Comparison of ENCODE assay signal across 8 mouse cellular contexts in genomic region chr7:19343210-19343808, GRCm38 (mm10). TPM values are rescaled to one million over a fixed set of nuclear protein-coding genes. Genes with fewer than 3 reads are reported as not detected.
DNase-seq lines count a peak whose midpoint lies in the region; ATAC-seq and TF ChIP-seq lines count a peak whose summit lies in the region.

No protein-coding gene starts in this region.

- no peak for TF ChIP-seq POLR2A in lung, adult 2 months (IDR thresholded peaks at IDR 0.05; ENCODE audit: borderline replicate concordance, extremely low read depth, low read depth, low read length)
- no peak for TF ChIP-seq POLR2A in olfactory bulb, adult 2 months (IDR thresholded peaks at IDR 0.05; ENCODE audit: insufficient read depth, low read depth, low read length)

- H3K27ac ChIP-seq in embryonic facial prominence, embryonic 11.5 days (replicated peaks; ENCODE audit: low read depth, low read length), result no peak overlapping the region
- H3K27ac ChIP-seq in heart, embryonic 14.5 days (replicated peaks in 1 of 2; ENCODE audit: control insufficient read depth in 1 of 2, insufficient read depth in 1 of 2, low read depth in 2 of 2, low read length in 2 of 2), result 0 out of 4 replicates have a peak overlapping the region, but pooled peaks of 1 of the 2 experiments have one; percentile 8
- no peak overlapping the region for H3K27ac ChIP-seq in olfactory bulb, adult 2 months (ENCODE audit: insufficient read depth, low read depth, low read length)

- DNase-seq in adrenal gland, adult 2 months, result peak; percentile 71
- DNase-seq in embryonic facial prominence, embryonic 11.5 days (ENCODE audit: low spot score), result peak; percentile 89
- DNase-seq in kidney, postnatal 10 days, result peak; percentile 83
- DNase-seq in lung, adult 2 months, result peak; percentile 82
- DNase-seq in urinary bladder, postnatal 25 days (ENCODE audit: low spot score), result peak; percentile 69

- no peaks in the 10 kb centered on the region for H3K9me3 ChIP-seq in embryonic facial prominence, embryonic 11.5 days (replicated peaks; ENCODE audit: control insufficient read depth, low read length)
- H3K9me3 ChIP-seq in heart, embryonic 14.5 days (ENCODE audit: control insufficient read depth, low read length), result no peaks in the 10 kb centered on the region

- peaks cover 2% of the 10 kb centered on the region; the same call in 1 of the 2 replicates for H3K27me3 ChIP-seq in embryonic facial prominence, embryonic 11.5 days (ENCODE audit: control insufficient read depth, insufficient read depth, low read length)
- H3K27me3 ChIP-seq in heart, embryonic 14.5 days (ENCODE audit: control insufficient read depth, insufficient read depth, low read length), result no peaks in the 10 kb centered on the region

- H3K4me2 ChIP-seq in embryonic facial prominence, embryonic 11.5 days (ENCODE audit: low read depth, low read length), result 0 out of 2 replicates have a peak overlapping the region, but pooled peaks have one; percentile 5
- H3K4me2 ChIP-seq in heart, embryonic 14.5 days (ENCODE audit: low read length), result peak overlapping the region; percentile 74

- peak; percentile 95 for TF ChIP-seq CTCF in lung, adult 2 months (IDR thresholded peaks at IDR 0.05; ENCODE audit: insufficient read depth, low read length)
- peak; percentile 81; the same call in 1 of the 2 replicates for TF ChIP-seq CTCF in olfactory bulb, adult 2 months (IDR thresholded peaks at IDR 0.05; ENCODE audit: insufficient read depth, low read depth, low read length)

- H3K9ac ChIP-seq in embryonic facial prominence, embryonic 11.5 days (replicated peaks; ENCODE audit: low read length), result no peak overlapping the region
- no peak overlapping the region for H3K9ac ChIP-seq in heart, embryonic 14.5 days (ENCODE audit: low read length)

- 2% methylated on average over 11 of the region's 11 CpGs for WGBS in embryonic facial prominence, embryonic 11.5 days
- WGBS in heart, embryonic 14.5 days, result 2% methylated on average over 11 of the region's 11 CpGs
- under 1% methylated on average over 11 of the region's 11 CpGs for WGBS in lung, adult 2 months
- 2% methylated on average over 11 of the region's 11 CpGs for WGBS in olfactory bulb, adult 2 months

- no peak overlapping the region for H3K4me3 ChIP-seq in embryonic facial prominence, embryonic 11.5 days (ENCODE audit: low read depth, low read length)
- H3K4me3 ChIP-seq in heart, embryonic 14.5 days (ENCODE audit: control insufficient read depth in 1 of 2, insufficient read depth in 1 of 2, low read depth in 1 of 2, low read length in 2 of 2), result no peak overlapping the region
- peak overlapping the region; percentile 31 for H3K4me3 ChIP-seq in lung, adult 2 months (replicated peaks; ENCODE audit: extremely low read depth, low read depth, low read length)
- peak overlapping the region; percentile 19; the same call in 1 of the 2 replicates for H3K4me3 ChIP-seq in olfactory bulb, adult 2 months (ENCODE audit: insufficient read depth, low read depth, low read length)

- peak; percentile 20 for ATAC-seq in CD4-positive, CD25-positive, alpha-beta regulatory T cell, adult 4 months
- ATAC-seq in embryonic facial prominence, embryonic 11.5 days (replicated peaks; ENCODE audit: insufficient number of reproducible peaks, low FRiP score, low TSS enrichment, low read depth), result no peak
- ATAC-seq in heart, embryonic 14.5 days (ENCODE audit: insufficient number of reproducible peaks, insufficient read depth, low FRiP score, low read depth), result no peak

- H3K4me1 ChIP-seq in embryonic facial prominence, embryonic 11.5 days (ENCODE audit: control insufficient read depth, insufficient read depth, low read length), result no peaks in the 10 kb centered on the region; the same call in 1 of the 2 replicates
- peaks cover 27 to 42% of the 10 kb centered on the region in 2 experiments for H3K4me1 ChIP-seq in heart, embryonic 14.5 days (ENCODE audit: control insufficient read depth in 2 of 2, insufficient read depth in 2 of 2, low read length in 2 of 2)
- peaks cover 14% of the 10 kb centered on the region for H3K4me1 ChIP-seq in lung, adult 2 months (ENCODE audit: control insufficient read depth, insufficient read depth, low read length)
- peaks cover 25% of the 10 kb centered on the region for H3K4me1 ChIP-seq in olfactory bulb, adult 2 months (ENCODE audit: control insufficient read depth, insufficient read depth, low read length)

- no peaks in the 10 kb centered on the region for H3K36me3 ChIP-seq in embryonic facial prominence, embryonic 11.5 days (replicated peaks; ENCODE audit: control insufficient read depth, insufficient read depth, low read depth, low read length)
- H3K36me3 ChIP-seq in heart, embryonic 14.5 days (ENCODE audit: control insufficient read depth, insufficient read depth, low read length), result peaks cover 8% of the 10 kb centered on the region

RNA-seq across cellular contexts. Expression of gene Ercc1, which starts 1.3 kb away (rescaled TPM):
- polyA plus RNA-seq in CD4-positive, CD25-positive, alpha-beta regulatory T cell, adult 4 months (2017; shearing (Covaris generic)), result 10 to 100 TPM; 71.2 to 78.1 TPM
- total RNA-seq in adrenal gland, adult 2 months (2021), result 10 to 100 TPM; 36.5 to 40.8 TPM
- 36.3 and 37.8 TPM in 2 replicates for polyA plus RNA-seq in adrenal gland, adult 2 months (2012; rRNA removed)
- 87.1 and 94.5 TPM in 2 replicates for polyA plus RNA-seq in embryonic facial prominence, embryonic 11.5 days (2014; fragmentation: Nextera tagmentation; extraction: Ambion mirVana)
- 60.0 and 68.7 TPM in 2 replicates for polyA plus RNA-seq in heart, embryonic 14.5 days (2014; fragmentation: Nextera tagmentation; extraction: Ambion mirVana)
- polyA plus RNA-seq in lung, adult 2 months (2012; rRNA removed), result 38.7 and 46.6 TPM in 2 replicates
- not detected in 2 replicates for polyA plus RNA-seq in olfactory bulb, adult 2 months (2012; ENCODE audit: insufficient read depth, insufficient read length, low replicate concordance, missing spikeins)

RNA-seq across cellular contexts. Expression of gene Cd3eap, which starts 16.0 kb away (rescaled TPM):
- polyA plus RNA-seq in CD4-positive, CD25-positive, alpha-beta regulatory T cell, adult 4 months (2017; shearing (Covaris generic)), result 10 to 100 TPM; 15.8 to 17.6 TPM
- 10 to 100 TPM; 13.2 to 13.3 TPM for total RNA-seq in adrenal gland, adult 2 months (2021)
- polyA plus RNA-seq in adrenal gland, adult 2 months (2012; rRNA removed), result 12.3 and 21.5 TPM in 2 replicates
- polyA plus RNA-seq in embryonic facial prominence, embryonic 11.5 days (2014; fragmentation: Nextera tagmentation; extraction: Ambion mirVana), result 20.1 and 21.5 TPM in 2 replicates
- polyA plus RNA-seq in heart, embryonic 14.5 days (2014; fragmentation: Nextera tagmentation; extraction: Ambion mirVana), result 12.7 and 15.7 TPM in 2 replicates
- polyA plus RNA-seq in lung, adult 2 months (2012; rRNA removed), result 4.6 and 5.2 TPM in 2 replicates
- polyA plus RNA-seq in olfactory bulb, adult 2 months (2012; ENCODE audit: insufficient read depth, insufficient read length, low replicate concordance, missing spikeins), result not detected in 2 replicates

RNA-seq across cellular contexts. Expression of gene Ppp1r13l, which starts 16.2 kb away (rescaled TPM):
- polyA plus RNA-seq in CD4-positive, CD25-positive, alpha-beta regulatory T cell, adult 4 months (2017; shearing (Covaris generic)), result not detected
- 1 to 10 TPM; 6.5 to 8.3 TPM for total RNA-seq in adrenal gland, adult 2 months (2021)
- polyA plus RNA-seq in adrenal gland, adult 2 months (2012; rRNA removed), result 16.9 and 20.2 TPM in 2 replicates
- polyA plus RNA-seq in embryonic facial prominence, embryonic 11.5 days (2014; fragmentation: Nextera tagmentation; extraction: Ambion mirVana), result 4.7 and 5.2 TPM in 2 replicates
- 15.2 and 15.4 TPM in 2 replicates for polyA plus RNA-seq in heart, embryonic 14.5 days (2014; fragmentation: Nextera tagmentation; extraction: Ambion mirVana)
- polyA plus RNA-seq in lung, adult 2 months (2012; rRNA removed), result 10.0 and 17.8 TPM in 2 replicates
- not detected in 2 replicates for polyA plus RNA-seq in olfactory bulb, adult 2 months (2012; ENCODE audit: insufficient read depth, insufficient read length, low replicate concordance, missing spikeins)

RNA-seq across cellular contexts. Expression of gene Fosb, which starts 33.5 kb away (rescaled TPM):
- 1 to 10 TPM in 1 of 2 experiments, under 1 TPM in 1; 0.35 to 2.7 TPM for polyA plus RNA-seq in CD4-positive, CD25-positive, alpha-beta regulatory T cell, adult 4 months (2017; shearing (Covaris generic))
- 10 to 100 TPM in 1 of 2 experiments, 1 to 10 TPM in 1; 5.8 to 34.5 TPM for total RNA-seq in adrenal gland, adult 2 months (2021)
- polyA plus RNA-seq in adrenal gland, adult 2 months (2012; rRNA removed), result 2.6 and 3.2 TPM in 2 replicates
- not detected in 2 replicates for polyA plus RNA-seq in embryonic facial prominence, embryonic 11.5 days (2014; fragmentation: Nextera tagmentation; extraction: Ambion mirVana)
- 0.22 TPM in 1 of 2 replicates, not detected in the other for polyA plus RNA-seq in heart, embryonic 14.5 days (2014; fragmentation: Nextera tagmentation; extraction: Ambion mirVana)
- 4.0 and 4.6 TPM in 2 replicates for polyA plus RNA-seq in lung, adult 2 months (2012; rRNA removed)
- not detected in 2 replicates for polyA plus RNA-seq in olfactory bulb, adult 2 months (2012; ENCODE audit: insufficient read depth, insufficient read length, low replicate concordance, missing spikeins)

RNA-seq across cellular contexts. Expression of gene Ercc2, which starts 38.5 kb away (rescaled TPM):
- 10 to 100 TPM; 10.1 to 11.6 TPM for polyA plus RNA-seq in CD4-positive, CD25-positive, alpha-beta regulatory T cell, adult 4 months (2017; shearing (Covaris generic))
- 10 to 100 TPM; 21.7 to 25.5 TPM for total RNA-seq in adrenal gland, adult 2 months (2021)
- 92.3 and 94.7 TPM in 2 replicates for polyA plus RNA-seq in adrenal gland, adult 2 months (2012; rRNA removed)
- 7.1 and 8.2 TPM in 2 replicates for polyA plus RNA-seq in embryonic facial prominence, embryonic 11.5 days (2014; fragmentation: Nextera tagmentation; extraction: Ambion mirVana)
- 4.8 and 6.6 TPM in 2 replicates for polyA plus RNA-seq in heart, embryonic 14.5 days (2014; fragmentation: Nextera tagmentation; extraction: Ambion mirVana)
- 43.3 and 44.6 TPM in 2 replicates for polyA plus RNA-seq in lung, adult 2 months (2012; rRNA removed)
- not detected in 2 replicates for polyA plus RNA-seq in olfactory bulb, adult 2 months (2012; ENCODE audit: insufficient read depth, insufficient read length, low replicate concordance, missing spikeins)

Comparison
In these comparisons a context has a peak if more than half of its experiments do, and no peak if none do; other contexts are left out.
1. H3K4me3 ChIP-seq: peak in lung, adult 2 months (single experiment) and olfactory bulb, adult 2 months (single experiment); none in embryonic facial prominence, embryonic 11.5 days (single experiment) and heart, embryonic 14.5 days (0 of 2).
2. RNA of gene Ercc1, which starts 1.3 kb away (polyA plus RNA-seq): 87.1 to 94.5 TPM in embryonic facial prominence, embryonic 11.5 days, 71.2 to 78.1 TPM in CD4-positive, CD25-positive, alpha-beta regulatory T cell, adult 4 months, 60.0 to 68.7 TPM in heart, embryonic 14.5 days, 38.7 to 46.6 TPM in lung, adult 2 months and 36.3 to 37.8 TPM in adrenal gland, adult 2 months; not detected in olfactory bulb, adult 2 months; every median in the first group is over 10 times any median in the second.
3. Peak in every context shown above with its lines, with median percentiles within 50 percentile points of each other: DNase-seq.